Mouse (Mus musculus): Measurements from ENCODE around the gene Dctn3. TPM values are rescaled to one million over a fixed set of nuclear protein-coding genes. Genes with fewer than 3 reads are reported as not detected.
A peak's percentile ranks its signal among the peaks of the same experiment; 100 is the strongest.

The Dctn3 gene
- polyA plus RNA-seq, 1 experiment from 2014 or later = 180 TPM

GRCm38 (mm10) chr4:41745021-41745420, 22.1 kb upstream of the Dctn3 start:
- DNase-seq (ENCODE audit: low spot score) (no peak), ATAC-seq (ENCODE audit: insufficient read depth, low FRiP score, low TSS enrichment) (no peak)
- H3K36me3 ChIP-seq (ENCODE audit: control insufficient read depth, insufficient read depth, low read length) = no peaks in the 10 kb centered on the region
- H3K27me3 ChIP-seq (ENCODE audit: control insufficient read depth, insufficient read depth, low read length) = no peaks in the 10 kb centered on the region
- H3K9me3 ChIP-seq (ENCODE audit: control insufficient read depth, low read length) = no peaks in the 10 kb centered on the region
- no peak overlapping the region for H3K4me3 ChIP-seq (ENCODE audit: low read depth, low read length)
- peaks cover 4% of the 10 kb centered on the region; the same call in 1 of the 2 replicates for H3K4me1 ChIP-seq (ENCODE audit: control insufficient read depth, insufficient read depth, low read length)
- H3K27ac ChIP-seq (ENCODE audit: low read depth, low read length) = no peak overlapping the region
- H3K9ac ChIP-seq (ENCODE audit: low read length) = no peak overlapping the region
- 67% methylated on average over 1 of the region's 1 CpGs for WGBS
- H3K4me2 ChIP-seq (ENCODE audit: low read depth) = no peak overlapping the region

DNA sequence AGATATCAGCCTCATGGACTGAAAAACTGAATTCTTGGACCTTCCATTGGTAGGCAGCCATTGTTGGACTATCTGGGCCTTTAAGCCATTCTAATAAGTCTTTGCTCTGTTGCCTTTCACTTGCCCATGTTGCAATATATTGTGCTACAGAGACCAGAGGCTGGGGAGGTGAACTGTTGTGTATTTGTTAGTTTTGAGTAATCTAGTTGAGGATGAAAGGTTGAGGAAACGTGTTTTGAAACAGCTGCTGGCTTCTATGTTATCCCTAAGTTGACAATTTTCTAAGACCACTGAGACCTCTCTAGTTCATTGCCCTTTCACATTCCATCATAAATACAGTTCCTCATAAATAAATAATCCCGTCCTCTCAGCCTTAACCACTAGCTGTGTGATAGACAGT, 21.2 kb upstream of the Dctn3 start:
- 77% methylated on average over 2 of the region's 2 CpGs for WGBS
- no peak overlapping the region for H3K9ac ChIP-seq (ENCODE audit: low read length)
- H3K4me3 ChIP-seq (ENCODE audit: low read depth, low read length) = no peak overlapping the region
- H3K4me1 ChIP-seq (ENCODE audit: control insufficient read depth, insufficient read depth, low read length) = peaks cover 6% of the 10 kb centered on the region; the same call in 1 of the 2 replicates
- no peaks in the 10 kb centered on the region; the same call in 1 of the 2 replicates for H3K36me3 ChIP-seq (ENCODE audit: control insufficient read depth, insufficient read depth, low read length)
- DNase-seq (ENCODE audit: low spot score) (no peak), ATAC-seq (ENCODE audit: insufficient read depth, low FRiP score, low TSS enrichment) (no peak)
- H3K27me3 ChIP-seq (ENCODE audit: control insufficient read depth, insufficient read depth, low read length) = no peaks in the 10 kb centered on the region
- H3K27ac ChIP-seq (ENCODE audit: low read depth, low read length) = no peak overlapping the region
- no peaks in the 10 kb centered on the region for H3K9me3 ChIP-seq (ENCODE audit: control insufficient read depth, low read length)
- H3K4me2 ChIP-seq (ENCODE audit: low read depth) = no peak overlapping the region

GRCm38 (mm10) chr4:41741158-41741560, 18.2 kb upstream of the Dctn3 start:
- Histone ChIP-seq H3K4me1 (ENCODE audit: control insufficient read depth, insufficient read depth, low read length) (peaks cover 6% of the 10 kb centered on the region; the same call in 1 of the 2 replicates), H3K27me3 (ENCODE audit: control insufficient read depth, insufficient read depth, low read length) (no peaks in the 10 kb centered on the region), H3K9ac (ENCODE audit: low read length) (peak overlapping the region; percentile 50), H3K27ac (ENCODE audit: low read depth, low read length) (0 out of 2 replicates have a peak overlapping the region, but pooled peaks have one; percentile 4), H3K9me3 (ENCODE audit: control insufficient read depth, low read length) (no peaks in the 10 kb centered on the region), H3K4me2 (ENCODE audit: low read depth) (peak overlapping the region; percentile 92), H3K36me3 (ENCODE audit: control insufficient read depth, insufficient read depth, low read length) (peaks cover 2% of the 10 kb centered on the region), H3K4me3 (ENCODE audit: low read depth, low read length) (peak overlapping the region; percentile 57)
- ATAC-seq (ENCODE audit: insufficient read depth, low FRiP score, low TSS enrichment) (peak; percentile 96), DNase-seq (ENCODE audit: low spot score) (peak; percentile 95)
- under 1% methylated on average over 27 of the region's 27 CpGs for WGBS

- Histone ChIP-seq H3K36me3 (ENCODE audit: control insufficient read depth, insufficient read depth, low read length) (peaks cover 2% of the 10 kb centered on the region), H3K9me3 (ENCODE audit: control insufficient read depth, low read length) (no peaks in the 10 kb centered on the region), H3K27me3 (ENCODE audit: control insufficient read depth, insufficient read depth, low read length) (no peaks in the 10 kb centered on the region), H3K27ac (ENCODE audit: low read depth, low read length) (0 out of 2 replicates have a peak overlapping the region, but pooled peaks have one; percentile 4), H3K4me1 (ENCODE audit: control insufficient read depth, insufficient read depth, low read length) (peaks cover 6% of the 10 kb centered on the region; the same call in 1 of the 2 replicates), H3K4me2 (ENCODE audit: low read depth) (peak overlapping the region; percentile 92), H3K9ac (ENCODE audit: low read length) (peak overlapping the region; percentile 50), H3K4me3 (ENCODE audit: low read depth, low read length) (peak overlapping the region; percentile 57)
- whole genome bisulfite sequencing = under 1% methylated on average over 48 of the region's 48 CpGs
- ATAC-seq (ENCODE audit: insufficient read depth, low FRiP score, low TSS enrichment) (peak; percentile 79), DNase-seq (ENCODE audit: low spot score) (no peak)
These were observed 17.6 kb upstream of the Dctn3 start for GRCm38 (mm10) chr4:41740380-41741157.

DNA sequence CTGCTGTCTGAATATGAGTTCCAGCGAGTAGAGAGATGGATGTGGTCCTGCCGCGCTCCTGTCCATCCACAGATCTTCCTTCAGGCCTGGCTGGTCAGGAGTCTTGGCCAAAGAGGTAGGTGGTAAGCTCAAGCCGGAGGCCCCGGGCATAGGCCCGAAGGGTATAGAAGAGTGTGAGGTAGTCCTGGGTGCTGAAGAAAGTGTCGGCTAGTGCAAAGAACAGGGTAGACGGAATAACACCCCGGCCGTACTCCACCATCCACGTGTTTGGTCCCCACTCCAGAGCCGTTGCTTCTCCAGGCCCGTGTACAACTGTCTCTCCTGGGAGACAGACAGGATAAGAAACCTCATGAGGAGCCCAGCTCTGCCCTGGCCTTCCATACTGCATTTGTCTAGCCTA, 16.3 kb upstream of the Dctn3 start:
- H3K4me3 ChIP-seq (ENCODE audit: low read depth, low read length) = no peak overlapping the region
- no peak overlapping the region for H3K4me2 ChIP-seq (ENCODE audit: low read depth)
- peaks cover 6% of the 10 kb centered on the region; the same call in 1 of the 2 replicates for H3K4me1 ChIP-seq (ENCODE audit: control insufficient read depth, insufficient read depth, low read length)
- no peak overlapping the region for H3K9ac ChIP-seq (ENCODE audit: low read length)
- ATAC-seq (ENCODE audit: insufficient read depth, low FRiP score, low TSS enrichment) (no peak), DNase-seq (ENCODE audit: low spot score) (no peak)
- WGBS = 91% methylated on average over 13 of the region's 13 CpGs
- H3K27ac ChIP-seq (ENCODE audit: low read depth, low read length) = no peak overlapping the region
- H3K36me3 ChIP-seq (ENCODE audit: control insufficient read depth, insufficient read depth, low read length) = peaks cover 2% of the 10 kb centered on the region
- no peaks in the 10 kb centered on the region for H3K9me3 ChIP-seq (ENCODE audit: control insufficient read depth, low read length)
- H3K27me3 ChIP-seq (ENCODE audit: control insufficient read depth, insufficient read depth, low read length) = no peaks in the 10 kb centered on the region

DNA sequence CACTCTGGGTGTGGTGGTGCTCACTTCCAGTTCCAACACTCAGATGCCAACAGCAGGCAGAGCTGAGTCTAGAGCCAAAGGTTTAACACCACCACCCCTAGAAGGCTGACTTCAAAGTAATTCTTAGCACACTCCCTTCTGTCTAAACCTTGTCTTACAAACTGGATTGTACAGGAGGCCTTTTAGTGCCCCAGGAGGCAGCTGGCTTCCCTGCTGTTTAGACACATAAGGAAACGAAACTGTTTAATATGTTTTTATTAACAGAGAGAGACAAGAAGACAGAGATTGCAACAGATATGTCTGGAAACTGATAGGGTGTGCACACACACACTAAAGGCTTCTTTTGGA, 15.3 kb upstream of the Dctn3 start:
- Histone ChIP-seq H3K27ac (ENCODE audit: low read depth, low read length) (no peak overlapping the region), H3K9me3 (ENCODE audit: control insufficient read depth, low read length) (no peaks in the 10 kb centered on the region), H3K4me3 (ENCODE audit: low read depth, low read length) (no peak overlapping the region), H3K36me3 (ENCODE audit: control insufficient read depth, insufficient read depth, low read length) (peaks cover 2% of the 10 kb centered on the region), H3K4me1 (ENCODE audit: control insufficient read depth, insufficient read depth, low read length) (peaks cover 6% of the 10 kb centered on the region; the same call in 1 of the 2 replicates), H3K4me2 (ENCODE audit: low read depth) (no peak overlapping the region), H3K27me3 (ENCODE audit: control insufficient read depth, insufficient read depth, low read length) (peaks cover 1% of the 10 kb centered on the region; the same call in 1 of the 2 replicates), H3K9ac (ENCODE audit: low read length) (no peak overlapping the region)
- DNase-seq (ENCODE audit: low spot score) = no peak
- ATAC-seq (ENCODE audit: insufficient read depth, low FRiP score, low TSS enrichment) = no peak
- WGBS = 81% methylated on average over 1 of the region's 1 CpGs

DNA sequence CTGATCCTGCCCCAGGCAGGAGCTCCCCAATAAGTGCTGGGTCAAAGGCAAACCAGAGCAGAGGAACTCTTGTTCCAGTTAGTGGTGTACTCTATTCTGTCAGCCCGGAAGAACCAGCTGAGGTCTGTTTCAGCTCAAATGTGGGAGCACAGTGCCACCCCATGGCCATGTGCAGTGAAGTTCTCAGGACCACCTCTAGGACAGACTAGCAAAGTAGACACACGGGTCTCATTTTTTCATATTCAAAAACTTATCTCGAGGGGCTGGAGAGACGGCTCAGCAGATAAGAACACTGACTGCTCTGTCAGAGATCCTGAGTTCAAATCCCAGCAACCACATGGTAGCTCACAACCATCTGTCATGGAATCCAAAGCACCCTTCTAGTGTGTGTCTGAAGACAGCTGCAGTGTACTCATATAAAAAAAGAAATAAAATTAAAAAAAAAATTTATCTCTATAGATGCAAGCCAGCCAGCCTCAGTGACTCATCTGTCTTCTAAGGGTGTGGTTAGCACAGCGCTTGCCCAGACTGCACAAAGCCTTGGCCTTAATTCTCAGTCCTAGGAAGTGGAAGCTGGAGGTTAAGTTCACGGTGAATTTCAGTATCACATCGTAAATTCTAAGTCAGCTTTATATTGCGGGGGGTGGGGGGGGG, 14.8 kb upstream of the Dctn3 start:
- peaks cover 6% of the 10 kb centered on the region; the same call in 1 of the 2 replicates for H3K4me1 ChIP-seq (ENCODE audit: control insufficient read depth, insufficient read depth, low read length)
- no peak for ATAC-seq (ENCODE audit: insufficient read depth, low FRiP score, low TSS enrichment)
- 54% methylated on average over 8 of the region's 8 CpGs for WGBS
- no peak overlapping the region for H3K4me2 ChIP-seq (ENCODE audit: low read depth)
- H3K9ac ChIP-seq (ENCODE audit: low read length) = no peak overlapping the region
- H3K9me3 ChIP-seq (ENCODE audit: control insufficient read depth, low read length) = no peaks in the 10 kb centered on the region
- no peak overlapping the region for H3K4me3 ChIP-seq (ENCODE audit: low read depth, low read length)
- H3K27me3 ChIP-seq (ENCODE audit: control insufficient read depth, insufficient read depth, low read length) = peaks cover 6% of the 10 kb centered on the region; the same call in 1 of the 2 replicates
- H3K27ac ChIP-seq (ENCODE audit: low read depth, low read length) = no peak overlapping the region
- peak; percentile 78 for DNase-seq (ENCODE audit: low spot score)
- peaks cover 2% of the 10 kb centered on the region for H3K36me3 ChIP-seq (ENCODE audit: control insufficient read depth, insufficient read depth, low read length)

DNA sequence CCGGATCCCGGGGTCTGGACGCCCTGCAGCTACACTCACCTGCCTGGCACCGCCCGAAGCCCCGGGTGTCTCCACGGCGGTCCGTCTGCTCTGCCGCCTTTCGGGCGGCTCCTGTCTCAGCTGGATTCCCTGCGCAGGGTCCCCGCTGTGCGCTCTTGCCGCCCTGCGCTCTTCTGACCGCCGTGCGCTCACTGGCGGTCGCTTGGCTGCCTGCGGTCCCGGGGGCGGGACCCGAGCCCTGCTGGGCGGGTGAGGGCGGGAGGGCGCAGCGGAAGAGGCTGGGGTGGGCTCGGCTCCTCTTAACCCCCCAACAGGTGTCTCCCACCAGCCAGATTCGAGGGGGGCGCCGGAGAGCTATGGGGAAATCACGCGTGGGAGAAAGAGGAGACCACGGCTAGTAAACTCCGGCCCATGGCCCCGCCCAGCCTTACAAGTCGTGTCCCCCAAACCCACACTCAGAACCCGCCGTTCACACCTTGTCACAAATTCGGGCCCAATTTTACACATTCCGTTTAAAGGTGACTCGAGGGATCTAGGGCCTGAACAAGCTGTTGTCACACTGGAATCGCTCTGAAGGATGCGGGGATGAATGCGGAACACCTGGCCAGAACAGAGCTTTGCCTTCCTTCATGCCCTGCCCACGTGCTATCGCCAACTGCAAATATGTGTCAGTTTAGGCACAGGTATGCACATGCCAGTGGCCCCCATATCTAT, 8.2 kb upstream of the Dctn3 start, which contains the start of gene Arid3c:
Gene Arid3c (minus strand): TSS at position 91 of the 714 bp plus-strand sequence.
- no peaks in the 10 kb centered on the region for H3K9me3 ChIP-seq (ENCODE audit: control insufficient read depth, low read length)
- peak within 1 kb of the TSS; percentile 28 for H3K4me3 ChIP-seq (ENCODE audit: low read depth, low read length)
- DNase-seq (ENCODE audit: low spot score) (peak; percentile 66), ATAC-seq (ENCODE audit: insufficient read depth, low FRiP score, low TSS enrichment) (no peak)
- 2% methylated on average over 49 of the region's 50 CpGs for WGBS
- H3K36me3 ChIP-seq (ENCODE audit: control insufficient read depth, insufficient read depth, low read length) = no peaks in the 10 kb centered on the region
- H3K4me2 ChIP-seq (ENCODE audit: low read depth) = peak within 1 kb of the TSS; percentile 47
- H3K9ac ChIP-seq (ENCODE audit: low read length) = no peak within 1 kb of the TSS
- H3K27me3 ChIP-seq (ENCODE audit: control insufficient read depth, insufficient read depth, low read length) = peaks cover 59% of the 10 kb centered on the region
- peaks cover 6% of the 10 kb centered on the region; the same call in 1 of the 2 replicates for H3K4me1 ChIP-seq (ENCODE audit: control insufficient read depth, insufficient read depth, low read length)
- H3K27ac ChIP-seq (ENCODE audit: low read depth, low read length) = no peak within 1 kb of the TSS
